Mouse (Mus musculus) midbrain, embryonic 11.5 days (tissue): ENCODE data around the gene Acsl3. TPM values are rescaled to one million over a fixed set of nuclear protein-coding genes. Genes with fewer than 3 reads are reported as not detected.

Source experiments
- polyA plus RNA-seq: library from polyadenylated mRNA; unstranded; fragments of >200 nt; fragmentation: Nextera tagmentation; extraction: Ambion mirVana; gene quantifications from 2 replicates; pipeline ENCODE4 v1.2.1, GENCODE M21; 2014

Gene Acsl3
- polyA plus RNA-seq, 1 experiment from 2014 or later = 97.9 TPM

Other genes with a start within 250 kb of the Acsl3 start
- 154 and 164 TPM in 2 replicates for gene Farsb, start 168.9 kb upstream of the Acsl3 start, polyA plus RNA-seq
- not detected in 2 replicates for gene Mogat1, start 146.8 kb upstream of the Acsl3 start, polyA plus RNA-seq
- gene BC035947, start 145.7 kb upstream of the Acsl3 start, polyA plus RNA-seq = 0.19 and 0.30 TPM in 2 replicates
- 5.3 and 6.0 TPM in 2 replicates for gene Utp14b, start 213 bp downstream of the Acsl3 start, polyA plus RNA-seq
- 0.84 and 1.0 TPM in 2 replicates for gene Kcne4, start 158.9 kb downstream of the Acsl3 start, polyA plus RNA-seq